Mouse (Mus musculus): ENCODE data around the gene AY761184.
"Not testable (repeated sequence)": the region's sequence is repeated elsewhere in the genome, so short reads cannot be mapped to it uniquely, and the experiment has no call there.

AY761184 gene

GRCm38 (mm10) chr8:21703545-21703944, at the start of gene AY761184:
TSS of gene AY761184 (minus strand) at chr8:21703645.
- not testable (repeated sequence) for DNase-seq (ENCODE audit: low spot score)

- not testable (repeated sequence) for DNase-seq (ENCODE audit: low spot score)
These were observed 37.9 kb downstream of the AY761184 start, which contains the start of gene Defa34 for GRCm38 (mm10) chr8:21665497-21665896. TSS of gene Defa34 (plus strand) at chr8:21665797.

GRCm38 (mm10) chr8:21655480-21655879, 48.0 kb downstream of the AY761184 start, which contains the start of gene Defa17:
TSS of gene Defa17 (plus strand) at chr8:21655780.
- DNase-seq (ENCODE audit: low spot score): not testable (repeated sequence)
